Mouse (Mus musculus): ENCODE measurements at regions not wholly inside any gene's neighbourhood (a gene's known extent, or its start where the extent isn't known, plus 50 kb on each side); places are given as distances from the start of the nearest gene placed in this dataset.
"Not testable (repeated sequence)": the region's sequence is repeated elsewhere in the genome, so short reads cannot be mapped to it uniquely, and the experiment has no call there.

GRCm38 (mm10) chr6:68977959-68978358 lies 1442.4 kb upstream of the Tacstd2 start:
- no peak for DNase-seq

GRCm38 (mm10) chr6:68964012-68964411 lies 1428.4 kb upstream of the Tacstd2 start:
- no peak for DNase-seq

- DNase-seq, result not testable (repeated sequence)
These were observed 1402.5 kb upstream of the Tacstd2 start for GRCm38 (mm10) chr6:68938104-68938503.

GRCm38 (mm10) chr6:68931860-68932259 lies 1396.3 kb upstream of the Tacstd2 start:
- DNase-seq, result not testable (repeated sequence)

- DNase-seq, result no peak
These were observed 1379.9 kb upstream of the Tacstd2 start for GRCm38 (mm10) chr6:68915536-68915935.

GRCm38 (mm10) chr6:68884130-68884529 lies 1348.5 kb upstream of the Tacstd2 start:
- DNase-seq, result no peak

- not testable (repeated sequence) for DNase-seq
These were observed 1317.2 kb upstream of the Tacstd2 start for GRCm38 (mm10) chr6:68852761-68853160.

GRCm38 (mm10) chr6:68852286-68852685 lies 1316.7 kb upstream of the Tacstd2 start:
- no peak for DNase-seq

- no peak for DNase-seq
These were observed 1299.6 kb upstream of the Tacstd2 start for GRCm38 (mm10) chr6:68835186-68835585.

- DNase-seq, result no peak
These were observed 1299.0 kb upstream of the Tacstd2 start for GRCm38 (mm10) chr6:68834633-68835032.

GRCm38 (mm10) chr6:68828460-68828859 lies 1292.9 kb upstream of the Tacstd2 start:
- not testable (repeated sequence) for DNase-seq

- no peak for DNase-seq
These were observed 1277.8 kb upstream of the Tacstd2 start for GRCm38 (mm10) chr6:68813346-68813745.

GRCm38 (mm10) chr6:68799205-68799604 lies 1263.6 kb upstream of the Tacstd2 start:
- DNase-seq, result not testable (repeated sequence)

- no peak for DNase-seq
These were observed 1235.9 kb upstream of the Tacstd2 start for GRCm38 (mm10) chr6:68771507-68771906.

GRCm38 (mm10) chr6:68750451-68750850 lies 1214.9 kb upstream of the Tacstd2 start:
- no peak for DNase-seq

GRCm38 (mm10) chr6:68749699-68750098 lies 1214.1 kb upstream of the Tacstd2 start:
- no peak for DNase-seq

GRCm38 (mm10) chr6:68738573-68738972 lies 1203.0 kb upstream of the Tacstd2 start:
- DNase-seq, result no peak

- no peak for DNase-seq
These were observed 1201.1 kb upstream of the Tacstd2 start for GRCm38 (mm10) chr6:68736647-68737046.

GRCm38 (mm10) chr6:68736068-68736467 lies 1200.5 kb upstream of the Tacstd2 start:
- DNase-seq, result no peak

- DNase-seq, result not testable (repeated sequence)
These were observed 1175.5 kb upstream of the Tacstd2 start for GRCm38 (mm10) chr6:68711084-68711483.

- DNase-seq, result not testable (repeated sequence)
These were observed 1168.8 kb upstream of the Tacstd2 start for GRCm38 (mm10) chr6:68704291-68704800.

GRCm38 (mm10) chr6:68680792-68681110 lies 1145.2 kb upstream of the Tacstd2 start:
- not testable (repeated sequence) for DNase-seq

GRCm38 (mm10) chr6:68680099-68680791 lies 1144.6 kb upstream of the Tacstd2 start:
- DNase-seq, result no peak

GRCm38 (mm10) chr6:68668433-68668832 lies 1132.8 kb upstream of the Tacstd2 start:
- DNase-seq, result peak; percentile 10
